Mouse (Mus musculus) embryonic facial prominence, embryonic 10.5 days (tissue): Measurements from ENCODE around the gene Timm13. TPM values are rescaled to one million over a fixed set of nuclear protein-coding genes. Genes with fewer than 3 reads are reported as not detected.

Experiments used
- DNase-seq: peaks from one replicate; pipeline ENCODE4 v3.0.0-alpha.2; 2017; ENCODE audit warnings: low spot score
- H3K27ac ChIP-seq: fragments of 300-500 bp; sonication (generic); replicated peaks from 2 replicates; pipeline ENCODE4 v1.5.1; 2016; ENCODE audit warnings: mild to moderate bottlenecking
- H3K27me3 ChIP-seq: fragments of 300-500 bp; sonication (generic); replicated peaks from 2 replicates; pipeline ENCODE4 v1.6.1; 2016; ENCODE audit warnings: low read depth, mild to moderate bottlenecking; ENCODE audit not compliant: poor library complexity, severe bottlenecking
- H3K36me3 ChIP-seq: fragments of 300-500 bp; sonication (generic); replicated peaks from 2 replicates; pipeline ENCODE4 v1.6.1; 2016; ENCODE audit warnings: mild to moderate bottlenecking, moderate library complexity
- H3K4me1 ChIP-seq: fragments of 300-500 bp; sonication (generic); 2 replicates; pipeline ENCODE4 v1.6.1; 2016
- H3K4me3 ChIP-seq: fragments of 300-500 bp; sonication (generic); 2 replicates; pipeline ENCODE4 v1.5.1; 2016; ENCODE audit warnings: mild to moderate bottlenecking, moderate library complexity
- H3K9me3 ChIP-seq: fragments of 300-500 bp; sonication (generic); 2 replicates; pipeline ENCODE4 v1.6.1; 2016; ENCODE audit warnings: mild to moderate bottlenecking
- WGBS: fragments of 180-500 bp; shearing (Covaris S2); methylation state at CpG from one replicate; pipeline ENCODE4 v1.1.7; 2016; 5-methylcytosine and 5-hydroxymethylcytosine counted together
- polyA plus RNA-seq: library from polyadenylated mRNA; unstranded; fragments of >200 nt; fragmentation: Nextera tagmentation; extraction: Ambion mirVana; gene quantifications from 2 replicates; pipeline ENCODE4 v1.2.1, GENCODE M21; 2016

Gene Timm13
- polyA plus RNA-seq, 1 experiment from 2014 or later: 349 TPM

GRCm38 (mm10) chr10:80897861-80898510, 2.8 kb downstream of the Timm13 start:
- peaks cover 31% of the 10 kb centered on the region for H3K4me1 ChIP-seq
- peak overlapping the region; percentile 36 for H3K4me3 ChIP-seq
- H3K9me3 ChIP-seq: peaks cover under 1% of the 10 kb centered on the region; the same call in 1 of the 2 replicates
- peaks cover 45% of the 10 kb centered on the region for H3K36me3 ChIP-seq
- H3K27ac ChIP-seq: no peak overlapping the region
- peaks cover 8% of the 10 kb centered on the region; the same call in 1 of the 2 replicates for H3K27me3 ChIP-seq
- peak; percentile 49 for DNase-seq
- WGBS: 38% methylated on average over 41 of the region's 41 CpGs

- Histone ChIP-seq H3K27ac (no peak overlapping the region), H3K4me3 (peak overlapping the region; percentile 14; the same call in 1 of the 2 replicates), H3K27me3 (peaks cover 8% of the 10 kb centered on the region; the same call in 1 of the 2 replicates), H3K4me1 (peaks cover 31% of the 10 kb centered on the region), H3K36me3 (peaks cover 33% of the 10 kb centered on the region), H3K9me3 (peaks cover 12% of the 10 kb centered on the region)
- no peak for DNase-seq
- 75% methylated on average over 24 of the region's 24 CpGs for WGBS
Observed at GRCm38 (mm10) chr10:80896581-80897485, 3.9 kb downstream of the Timm13 start.

GRCm38 (mm10) chr10:80895697-80896096, 5.1 kb downstream of the Timm13 start:
- no peak overlapping the region for H3K27ac ChIP-seq
- H3K4me3 ChIP-seq: no peak overlapping the region
- 84% methylated on average over 6 of the region's 6 CpGs for WGBS
- peaks cover 14% of the 10 kb centered on the region for H3K9me3 ChIP-seq
- DNase-seq: no peak
- peaks cover 27% of the 10 kb centered on the region for H3K4me1 ChIP-seq
- peaks cover 28% of the 10 kb centered on the region for H3K36me3 ChIP-seq
- H3K27me3 ChIP-seq: peaks cover 9% of the 10 kb centered on the region

- Histone ChIP-seq H3K36me3 (peaks cover 28% of the 10 kb centered on the region), H3K27ac (no peak overlapping the region), H3K4me3 (no peak overlapping the region), H3K9me3 (peaks cover 14% of the 10 kb centered on the region), H3K4me1 (peaks cover 27% of the 10 kb centered on the region), H3K27me3 (peaks cover 15% of the 10 kb centered on the region)
- WGBS: 87% methylated on average over 7 of the region's 7 CpGs
- DNase-seq: no peak
Observed at GRCm38 (mm10) chr10:80895100-80895499, 5.7 kb downstream of the Timm13 start.

GRCm38 (mm10) chr10:80887181-80887580, 13.6 kb downstream of the Timm13 start:
- H3K4me1 ChIP-seq: no peaks in the 10 kb centered on the region
- no peak overlapping the region for H3K4me3 ChIP-seq
- peaks cover 5% of the 10 kb centered on the region; the same call in 1 of the 2 replicates for H3K9me3 ChIP-seq
- 83% methylated on average over 11 of the region's 11 CpGs for WGBS
- no peaks in the 10 kb centered on the region for H3K36me3 ChIP-seq
- no peak for DNase-seq
- no peak overlapping the region for H3K27ac ChIP-seq
- H3K27me3 ChIP-seq: peaks cover 37% of the 10 kb centered on the region

GRCm38 (mm10) chr10:80881301-80881700, 19.5 kb downstream of the Timm13 start:
- no peak overlapping the region for H3K4me3 ChIP-seq
- H3K27ac ChIP-seq: no peak overlapping the region
- H3K4me1 ChIP-seq: peaks cover 5% of the 10 kb centered on the region
- whole genome bisulfite sequencing: 26% methylated on average over 10 of the region's 10 CpGs
- H3K27me3 ChIP-seq: no peaks in the 10 kb centered on the region
- H3K9me3 ChIP-seq: no peaks in the 10 kb centered on the region
- no peaks in the 10 kb centered on the region for H3K36me3 ChIP-seq
- DNase-seq: peak; percentile 84

GRCm38 (mm10) chr10:80880901-80881300, 19.9 kb downstream of the Timm13 start:
- no peak for DNase-seq
- H3K4me3 ChIP-seq: no peak overlapping the region
- 74% methylated on average over 2 of the region's 2 CpGs for WGBS
- peaks cover 5% of the 10 kb centered on the region for H3K4me1 ChIP-seq
- no peaks in the 10 kb centered on the region for H3K36me3 ChIP-seq
- no peak overlapping the region for H3K27ac ChIP-seq
- H3K27me3 ChIP-seq: no peaks in the 10 kb centered on the region
- H3K9me3 ChIP-seq: no peaks in the 10 kb centered on the region

- Histone ChIP-seq H3K27ac (no peak overlapping the region), H3K27me3 (no peaks in the 10 kb centered on the region), H3K4me3 (no peak overlapping the region), H3K36me3 (no peaks in the 10 kb centered on the region), H3K9me3 (no peaks in the 10 kb centered on the region), H3K4me1 (peaks cover 5% of the 10 kb centered on the region)
- peak; percentile 77 for DNase-seq
- 20% methylated on average over 5 of the region's 5 CpGs for WGBS
Observed at GRCm38 (mm10) chr10:80880131-80880641, 20.6 kb downstream of the Timm13 start.

GRCm38 (mm10) chr10:80876594-80876993, 24.2 kb downstream of the Timm13 start:
- H3K4me3 ChIP-seq: no peak overlapping the region
- H3K4me1 ChIP-seq: peaks cover 5% of the 10 kb centered on the region
- H3K27ac ChIP-seq: no peak overlapping the region
- no peaks in the 10 kb centered on the region for H3K36me3 ChIP-seq
- no peaks in the 10 kb centered on the region for H3K9me3 ChIP-seq
- 24% methylated on average over 3 of the region's 3 CpGs for WGBS
- H3K27me3 ChIP-seq: peaks cover 3% of the 10 kb centered on the region; the same call in 1 of the 2 replicates
- no peak for DNase-seq

GRCm38 (mm10) chr10:80876028-80876427, 24.7 kb downstream of the Timm13 start:
- Histone ChIP-seq H3K27ac (no peak overlapping the region), H3K4me1 (peaks cover 5% of the 10 kb centered on the region), H3K4me3 (no peak overlapping the region), H3K36me3 (no peaks in the 10 kb centered on the region), H3K9me3 (no peaks in the 10 kb centered on the region), H3K27me3 (peaks cover 8% of the 10 kb centered on the region; the same call in 1 of the 2 replicates)
- DNase-seq: peak; percentile 58
- 28% methylated on average over 5 of the region's 5 CpGs for WGBS

- no peaks in the 10 kb centered on the region for H3K9me3 ChIP-seq
- peaks cover 5% of the 10 kb centered on the region for H3K4me1 ChIP-seq
- H3K4me3 ChIP-seq: no peak overlapping the region
- 82% methylated on average over 9 of the region's 9 CpGs for WGBS
- H3K27me3 ChIP-seq: peaks cover 8% of the 10 kb centered on the region; the same call in 1 of the 2 replicates
- H3K27ac ChIP-seq: no peak overlapping the region
- no peak for DNase-seq
- no peaks in the 10 kb centered on the region for H3K36me3 ChIP-seq
Observed at GRCm38 (mm10) chr10:80874035-80874434, 26.7 kb downstream of the Timm13 start.

GRCm38 (mm10) chr10:80871581-80871980, 29.2 kb downstream of the Timm13 start, which contains the start of gene Tmprss9:
Gene Tmprss9, plus strand, starts transcription at chr10:80871848.
- no peak for DNase-seq
- no peak within 1 kb of the TSS for H3K4me3 ChIP-seq
- H3K4me1 ChIP-seq: peaks cover 2% of the 10 kb centered on the region
- peaks cover 8% of the 10 kb centered on the region; the same call in 1 of the 2 replicates for H3K27me3 ChIP-seq
- WGBS: 36% methylated on average over 9 of the region's 9 CpGs
- H3K27ac ChIP-seq: no peak within 1 kb of the TSS
- peaks cover 22% of the 10 kb centered on the region for H3K36me3 ChIP-seq
- H3K9me3 ChIP-seq: no peaks in the 10 kb centered on the region
